Mouse (Mus musculus): ENCODE measurements around the gene Hbb-y. TPM values are rescaled to one million over a fixed set of nuclear protein-coding genes. Genes with fewer than 3 reads are reported as not detected.
A peak's percentile ranks its signal among the peaks of the same experiment; 100 is the strongest.

Gene Hbb-y
- total and polyA plus RNA-seq, 3 experiments = 0.11 TPM; not detected in 2

DNA sequence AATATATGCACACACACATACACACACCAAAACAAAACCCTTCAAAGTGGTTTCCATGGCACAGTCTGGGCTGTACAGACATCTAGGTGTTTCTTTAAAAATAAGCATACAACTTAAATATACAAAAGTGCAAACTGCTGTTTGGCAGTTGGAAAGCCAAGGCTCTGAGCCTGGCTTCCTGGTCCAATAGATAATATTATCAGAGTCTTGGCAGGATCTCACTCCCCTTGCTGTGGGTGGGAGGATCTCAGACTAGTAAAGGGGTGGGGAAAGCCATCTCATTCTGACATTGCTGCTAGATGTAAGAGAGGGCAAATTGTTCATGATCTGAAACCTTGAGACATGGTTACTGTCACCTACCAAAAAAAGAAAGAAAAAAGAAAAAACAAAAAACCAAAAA, 17.7 kb upstream of the Hbb-y start:
- peak; percentile 94 for DNase-seq (ENCODE audit: low read depth, low spot score)
- H3K27ac ChIP-seq (ENCODE audit: control insufficient read depth, low read depth, low read length) = peak overlapping the region; percentile 100

DNA sequence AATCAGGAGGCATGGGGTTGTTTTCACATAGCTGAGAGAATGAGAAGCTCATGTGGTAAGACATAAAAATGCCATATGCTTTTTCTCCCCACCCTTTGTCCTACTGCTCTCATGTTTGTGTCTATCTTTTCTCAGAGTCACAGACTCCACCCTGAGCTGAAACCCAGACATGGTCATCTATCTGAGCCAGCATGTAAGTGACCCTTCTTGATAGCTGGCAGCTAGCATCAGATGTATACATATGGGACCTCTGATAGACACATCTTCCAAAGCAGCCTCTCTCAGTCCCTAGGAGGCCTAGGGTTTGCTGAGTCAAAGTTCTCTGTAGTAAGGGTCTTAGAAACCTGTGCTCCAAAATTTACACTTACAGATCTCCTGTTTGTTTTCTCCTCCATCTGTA, 12.7 kb upstream of the Hbb-y start:
- Histone ChIP-seq H3K27ac (ENCODE audit: control insufficient read depth, low read depth, low read length) (peak overlapping the region; percentile 65), H3K4me1 (ENCODE audit: control insufficient read depth in 1 of 2, insufficient read depth in 2 of 2, low read length in 2 of 2) (peaks cover 18 to 27% of the 10 kb centered on the region in 2 experiments), H3K79me2 (ENCODE audit: control insufficient read depth, insufficient read depth, low read length, poor library complexity) (no peaks in the 10 kb centered on the region), H3K9me3 (replicated peaks; ENCODE audit: insufficient read depth, low read length) (no peaks in the 10 kb centered on the region), H3K36me3 (ENCODE audit: control insufficient read depth in 1 of 2, insufficient read depth in 2 of 2, low read length in 2 of 2) (peaks cover 0 to 39% of the 10 kb centered on the region in 2 experiments; a peak in 2 of 4 replicates), H3K27me3 (ENCODE audit: control insufficient read depth in 1 of 2, insufficient read depth in 2 of 2, low read length in 2 of 2) (no peaks in the 10 kb centered on the region), H3K9ac (ENCODE audit: control insufficient read depth, low read depth, low read length, poor library complexity, severe bottlenecking) (no peak overlapping the region), H3K4me3 (ENCODE audit: control insufficient read depth in 1 of 2, insufficient read depth in 1 of 2, low read depth in 2 of 2, low read length in 2 of 2) (no peak overlapping the region)
- no peak for TF ChIP-seq USF1 (IDR thresholded peaks at IDR 0.05; ENCODE audit: low read depth, low read length)
- no peak for TF ChIP-seq ZNF384 (IDR thresholded peaks at IDR 0.05; ENCODE audit: low read depth, low read length)
- TF ChIP-seq EP300 (IDR thresholded peaks at IDR 0.05; ENCODE audit: low read depth in 1 of 2, low read length in 2 of 2) = peak; percentile 78 to 89
- TF ChIP-seq ETS1 (IDR thresholded peaks at IDR 0.05; ENCODE audit: low read depth, low read length) = peak; percentile 66; the same call in 1 of the 2 replicates
- TF ChIP-seq CHD1 (IDR thresholded peaks at IDR 0.05; ENCODE audit: low read depth, low read length) = no peak
- TF ChIP-seq GATA1 (IDR thresholded peaks at IDR 0.05; ENCODE audit: low read depth, low read length) = peak; percentile 72
- TF ChIP-seq HCFC1 (IDR thresholded peaks at IDR 0.05; ENCODE audit: low read depth, low read length) = no peak
- TF ChIP-seq TCF12 (IDR thresholded peaks at IDR 0.05; ENCODE audit: low read depth, low read length) = peak; percentile 83
- TF ChIP-seq GABPA (IDR thresholded peaks at IDR 0.05; ENCODE audit: low read depth, low read length) = no peak
- TF ChIP-seq NRF1 (IDR thresholded peaks at IDR 0.05; ENCODE audit: insufficient read depth, low read depth, low read length, poor library complexity, severe bottlenecking) = no peak
- TF ChIP-seq ZC3H11A (IDR thresholded peaks at IDR 0.05; ENCODE audit: low read depth, low read length) = no peak
- TF ChIP-seq MXI1 (IDR thresholded peaks at IDR 0.05; ENCODE audit: low read depth, low read length) = no peak
- TF ChIP-seq POLR2A (IDR thresholded peaks at IDR 0.05; ENCODE audit: control insufficient read depth in 1 of 2, insufficient read depth in 1 of 2, low read depth in 1 of 2, low read length in 2 of 2, poor library complexity in 1 of 2) = no peak
- TF ChIP-seq POLR2AphosphoS2 (IDR thresholded peaks at IDR 0.05; ENCODE audit: low read length) = no peak
- TF ChIP-seq TAL1 (IDR thresholded peaks at IDR 0.05; ENCODE audit: low read length) = peak; percentile 75
- TF ChIP-seq TBP (IDR thresholded peaks at IDR 0.05; ENCODE audit: low read depth, low read length) = no peak
- no peak for TF ChIP-seq ELF1 (IDR thresholded peaks at IDR 0.05; ENCODE audit: low read depth, low read length)
- no peak for TF ChIP-seq MAZ (IDR thresholded peaks at IDR 0.05; ENCODE audit: low read depth, low read length)
- TF ChIP-seq ZMIZ1 (IDR thresholded peaks at IDR 0.05; ENCODE audit: low read depth, low read length) = no peak
- no peak for TF ChIP-seq BHLHE40 (IDR thresholded peaks at IDR 0.05; ENCODE audit: borderline replicate concordance, low read depth, low read length)
- no peak for TF ChIP-seq NELFE (IDR thresholded peaks at IDR 0.05; ENCODE audit: low read depth, low read length)
- peak; percentile 31; the same call in 1 of the 2 replicates for TF ChIP-seq MYC (IDR thresholded peaks at IDR 0.05; ENCODE audit: low read depth, low read length)
- TF ChIP-seq POLR2AphosphoS5 (IDR thresholded peaks at IDR 0.05; ENCODE audit: borderline replicate concordance, low read depth, low read length) = no peak
- 0 out of 2 replicates have a peak, but pooled peaks have one; percentile 51 for TF ChIP-seq MYB (IDR thresholded peaks at IDR 0.05; ENCODE audit: low read depth, low read length)
- no peak for TF ChIP-seq RCOR1 (IDR thresholded peaks at IDR 0.05; ENCODE audit: low read depth, low read length)
- TF ChIP-seq MAX (IDR thresholded peaks at IDR 0.05; ENCODE audit: low read length) = 0 out of 2 replicates have a peak, but pooled peaks have one; percentile 25
- peak; percentile 58 for DNase-seq (ENCODE audit: low read depth, low spot score)

More for the DNA sequence above, 17.7 kb upstream of the Hbb-y start:
- Histone ChIP-seq H3K9me3 (replicated peaks; ENCODE audit: insufficient read depth, low read length) (no peaks in the 10 kb centered on the region), H3K79me2 (ENCODE audit: control insufficient read depth, insufficient read depth, low read length, poor library complexity) (no peaks in the 10 kb centered on the region; the same call in 1 of the 2 replicates), H3K27me3 (ENCODE audit: control insufficient read depth in 1 of 2, insufficient read depth in 2 of 2, low read length in 2 of 2) (no peaks in the 10 kb centered on the region), H3K36me3 (ENCODE audit: control insufficient read depth in 1 of 2, insufficient read depth in 2 of 2, low read length in 2 of 2) (peaks cover 0 to 31% of the 10 kb centered on the region in 2 experiments; a peak in 2 of 4 replicates), H3K4me3 (ENCODE audit: control insufficient read depth in 1 of 2, insufficient read depth in 1 of 2, low read depth in 2 of 2, low read length in 2 of 2) (peak overlapping the region in 1 of 2 experiments; percentile 8; a peak in 1 of 4 replicates), H3K4me1 (ENCODE audit: control insufficient read depth in 1 of 2, insufficient read depth in 2 of 2, low read length in 2 of 2) (peaks cover 18 to 28% of the 10 kb centered on the region in 2 experiments), H3K9ac (ENCODE audit: control insufficient read depth, low read depth, low read length, poor library complexity, severe bottlenecking) (peak overlapping the region; percentile 56)
- TF ChIP-seq TAL1 (IDR thresholded peaks at IDR 0.05; ENCODE audit: low read length) (peak; percentile 93), EP300 (IDR thresholded peaks at IDR 0.05; ENCODE audit: low read depth in 1 of 2, low read length in 2 of 2) (peak; percentile 93 to 95), CHD1 (IDR thresholded peaks at IDR 0.05; ENCODE audit: low read depth, low read length) (no peak), TCF12 (IDR thresholded peaks at IDR 0.05; ENCODE audit: low read depth, low read length) (peak; percentile 94), ELF1 (IDR thresholded peaks at IDR 0.05; ENCODE audit: low read depth, low read length) (0 out of 2 replicates have a peak, but pooled peaks have one; percentile 32), POLR2A (IDR thresholded peaks at IDR 0.05; ENCODE audit: control insufficient read depth in 1 of 2, insufficient read depth in 1 of 2, low read depth in 1 of 2, low read length in 2 of 2, poor library complexity in 1 of 2) (peak in 1 of 2 experiments; percentile 42; a peak in 1 of 4 replicates), SIN3A (IDR thresholded peaks at IDR 0.05; ENCODE audit: low read length) (0 out of 2 replicates have a peak, but pooled peaks have one; percentile 40), MAX (IDR thresholded peaks at IDR 0.05; ENCODE audit: low read length) (no peak), ETS1 (IDR thresholded peaks at IDR 0.05; ENCODE audit: low read depth, low read length) (peak; percentile 87), TBP (IDR thresholded peaks at IDR 0.05; ENCODE audit: low read depth, low read length) (0 out of 2 replicates have a peak, but pooled peaks have one; percentile 36), MYB (IDR thresholded peaks at IDR 0.05; ENCODE audit: low read depth, low read length) (peak; percentile 94), RCOR1 (IDR thresholded peaks at IDR 0.05; ENCODE audit: low read depth, low read length) (peak; percentile 45), ZNF384 (IDR thresholded peaks at IDR 0.05; ENCODE audit: low read depth, low read length) (peak; percentile 68), JUND (IDR thresholded peaks at IDR 0.05; ENCODE audit: low read depth, low read length) (0 out of 2 replicates have a peak, but pooled peaks have one; percentile 36), E2F4 (IDR thresholded peaks at IDR 0.05; ENCODE audit: borderline replicate concordance, low read depth, low read length) (no peak), GATA1 (IDR thresholded peaks at IDR 0.05; ENCODE audit: low read depth, low read length) (peak; percentile 94)

All from MEL (cell line).